Mouse (Mus musculus) kidney, postnatal 0 days (tissue): ENCODE results near the gene Ifi35. TPM values are rescaled to one million over a fixed set of nuclear protein-coding genes. Genes with fewer than 3 reads are reported as not detected.
"Not testable (repeated sequence)": the region's sequence is repeated elsewhere in the genome, so short reads cannot be mapped to it uniquely, and the experiment has no call there.

Experiments
- ATAC-seq: fragments of 200-750 bp; cut with Nextera tagmentation; replicated peaks from 2 replicates; pipeline ENCODE4 v1.8.0; 2017; ENCODE audit warnings: low read depth, moderate number of reproducible peaks, moderate TSS enrichment, moderate library complexity; ENCODE audit not compliant: low FRiP score
- DNase-seq: peaks from one replicate; pipeline ENCODE4 v3.0.0-alpha.2; 2016; ENCODE audit warnings: low spot score
- H3K27ac ChIP-seq: fragments of 300-500 bp; sonication (generic); 2 replicates; pipeline ENCODE4 v1.5.1; 2014; ENCODE audit warnings: mild to moderate bottlenecking
- H3K27me3 ChIP-seq: fragments of 300-500 bp; sonication (generic); 2 replicates; pipeline ENCODE4 v1.6.1; 2014; ENCODE audit warnings: low read length, mixed read lengths; ENCODE audit not compliant: insufficient read depth
- H3K36me3 ChIP-seq: fragments of 300-500 bp; sonication (generic); 2 replicates; pipeline ENCODE4 v1.6.1; 2014; ENCODE audit warnings: low read length, mixed read lengths; ENCODE audit not compliant: insufficient read depth
- H3K4me1 ChIP-seq: fragments of 300-500 bp; sonication (generic); replicated peaks from 2 replicates; pipeline ENCODE4 v1.6.1; 2014; ENCODE audit warnings: antibody characterized with exemption, low read length, mixed read lengths; ENCODE audit not compliant: insufficient read depth
- H3K4me2 ChIP-seq: fragments of 300-500 bp; sonication (generic); 2 replicates; pipeline ENCODE4 v1.6.1; 2014; ENCODE audit warnings: mild to moderate bottlenecking, low read length, moderate library complexity, mixed read lengths
- H3K4me3 ChIP-seq: fragments of 300-500 bp; sonication (generic); replicated peaks from 2 replicates; pipeline ENCODE4 v1.5.1; 2014; ENCODE audit warnings: low read depth, low read length
- H3K9ac ChIP-seq: fragments of 300-500 bp; sonication (generic); 2 replicates; pipeline ENCODE4 v1.6.1; 2014; ENCODE audit warnings: low read depth, low read length
- H3K9me3 ChIP-seq: fragments of 300-500 bp; sonication (generic); replicated peaks from 2 replicates; pipeline ENCODE4 v1.6.1; 2016; ENCODE audit warnings: low read length, inconsistent platforms, mixed read lengths
- CTCF ChIP-seq: IDR thresholded peaks from 2 replicates; pipeline ENCODE4 v1.5.1; 2016; ENCODE audit warnings: antibody characterized with exemption, low read depth, mild to moderate bottlenecking, moderate library complexity
- WGBS: fragments of 180-500 bp; shearing (Covaris S2); extraction: QIAGEN DNeasy Blood & Tissue Kit; methylation state at CpG from one replicate; pipeline ENCODE4 v1.1.7; 2014; 5-methylcytosine and 5-hydroxymethylcytosine counted together
- polyA plus RNA-seq: library from polyadenylated mRNA; unstranded; fragments of >200 nt; fragmentation: Nextera tagmentation; extraction: Ambion mirVana; gene quantifications from 2 replicates; pipeline ENCODE4 v1.2.1, GENCODE M21; 2015

Ifi35 gene
- polyA plus RNA-seq, 1 experiment from 2014 or later, result 30.8 TPM

- H3K27ac ChIP-seq, result no peak overlapping the region
- no peak for TF ChIP-seq CTCF
- H3K4me3 ChIP-seq, result no peak overlapping the region
- ATAC-seq (no peak), DNase-seq (no peak)
- H3K9me3 ChIP-seq, result no peaks in the 10 kb centered on the region
- no peaks in the 10 kb centered on the region for H3K36me3 ChIP-seq
- H3K4me1 ChIP-seq, result peaks cover 5% of the 10 kb centered on the region; the same call in 1 of the 2 replicates
- no peak overlapping the region for H3K4me2 ChIP-seq
- H3K9ac ChIP-seq, result no peak overlapping the region
- WGBS, result 49% methylated on average over 7 of the region's 7 CpGs
- no peaks in the 10 kb centered on the region for H3K27me3 ChIP-seq
Measured at GRCm38 (mm10) chr11:101470206-101470605, 22.0 kb downstream of the Ifi35 start.

DNA sequence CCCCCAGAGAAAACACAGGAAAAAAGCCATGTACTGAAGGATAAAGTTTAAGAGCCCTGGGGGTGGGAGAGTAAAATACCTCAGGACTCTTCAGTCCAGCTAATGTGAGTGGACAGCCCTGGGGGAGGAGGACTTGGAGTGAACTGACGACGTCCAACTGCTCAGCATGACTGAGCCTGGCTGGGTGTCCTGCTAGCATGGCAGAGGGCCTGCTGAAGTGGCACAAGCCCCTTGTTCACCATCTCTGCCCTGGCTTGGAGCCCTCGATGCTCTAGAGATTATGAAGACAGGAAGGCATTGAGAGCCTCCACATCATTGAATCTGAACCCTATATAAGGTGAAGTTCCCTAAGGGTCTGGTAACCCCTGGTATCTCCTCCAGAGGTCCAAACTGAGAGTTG lies 23.7 kb downstream of the Ifi35 start:
- H3K27ac ChIP-seq, result no peak overlapping the region
- DNase-seq (no peak), ATAC-seq (no peak)
- H3K9me3 ChIP-seq, result no peaks in the 10 kb centered on the region
- no peaks in the 10 kb centered on the region for H3K27me3 ChIP-seq
- no peak for TF ChIP-seq CTCF
- WGBS, result 24% methylated on average over 3 of the region's 3 CpGs
- H3K4me3 ChIP-seq, result no peak overlapping the region
- H3K9ac ChIP-seq, result no peak overlapping the region
- H3K36me3 ChIP-seq, result no peaks in the 10 kb centered on the region
- no peak overlapping the region for H3K4me2 ChIP-seq
- H3K4me1 ChIP-seq, result no peaks in the 10 kb centered on the region

DNA sequence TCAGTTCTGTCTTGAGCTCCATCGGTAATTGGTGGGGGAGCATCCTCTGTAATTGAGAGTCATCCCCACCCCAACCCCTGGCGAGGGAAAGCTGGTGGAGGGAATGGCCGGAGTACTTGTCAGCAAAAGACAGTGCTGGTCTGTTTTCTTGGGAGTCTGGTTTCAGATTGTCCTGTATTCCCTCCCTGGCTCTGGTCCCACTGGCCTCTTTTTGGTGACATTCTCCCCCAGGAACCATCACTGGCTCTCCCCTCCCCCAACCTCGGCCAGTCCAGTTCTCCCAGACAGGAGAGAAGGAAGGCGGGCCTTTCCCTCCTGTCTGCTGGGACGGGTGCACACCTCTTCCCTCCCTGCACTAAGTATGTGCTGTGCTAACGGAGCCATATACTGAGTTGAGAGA lies 24.1 kb downstream of the Ifi35 start:
- H3K27ac ChIP-seq, result no peak overlapping the region
- WGBS, result 30% methylated on average over 7 of the region's 7 CpGs
- no peak overlapping the region for H3K4me3 ChIP-seq
- peak; percentile 33 for DNase-seq
- TF ChIP-seq CTCF, result no peak
- no peaks in the 10 kb centered on the region for H3K27me3 ChIP-seq
- H3K9ac ChIP-seq, result no peak overlapping the region
- no peak for ATAC-seq
- H3K4me2 ChIP-seq, result no peak overlapping the region
- no peaks in the 10 kb centered on the region for H3K9me3 ChIP-seq
- no peaks in the 10 kb centered on the region for H3K36me3 ChIP-seq
- H3K4me1 ChIP-seq, result no peaks in the 10 kb centered on the region

DNA sequence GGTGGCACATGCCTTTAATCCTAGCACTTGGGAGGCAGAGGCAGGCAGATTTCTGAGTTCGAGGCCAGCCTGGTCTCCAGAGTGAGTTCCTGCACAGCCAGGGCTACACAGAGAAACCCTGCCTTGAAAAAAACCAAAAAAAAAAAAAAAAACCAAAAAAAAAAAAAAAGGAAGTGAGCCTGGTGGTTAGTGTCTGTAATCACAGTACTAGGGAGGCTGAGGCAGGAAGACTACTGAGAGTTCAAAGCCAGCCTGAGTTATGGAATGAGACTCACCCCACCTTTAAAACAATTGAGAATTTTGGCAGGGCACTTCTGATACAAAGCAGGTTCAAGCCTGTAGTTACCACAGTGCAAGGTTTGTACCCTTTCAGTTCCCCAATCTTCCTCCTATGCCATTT lies 25.5 kb downstream of the Ifi35 start:
- 82% methylated on average over 1 of the region's 1 CpGs for WGBS
- H3K9ac ChIP-seq, H3K27ac ChIP-seq, H3K4me1 ChIP-seq, DNase-seq, H3K9me3 ChIP-seq, H3K27me3 ChIP-seq, H3K4me3 ChIP-seq, ATAC-seq, H3K4me2 ChIP-seq, H3K36me3 ChIP-seq: not testable (repeated sequence)

- H3K9ac ChIP-seq, result no peak overlapping the region
- H3K27me3 ChIP-seq, result no peaks in the 10 kb centered on the region
- H3K4me1 ChIP-seq, result no peaks in the 10 kb centered on the region; the same call in 1 of the 2 replicates
- no peak overlapping the region for H3K4me3 ChIP-seq
- ATAC-seq, result no peak
- no peak overlapping the region for H3K27ac ChIP-seq
- WGBS, result 75% methylated on average over 5 of the region's 5 CpGs
- H3K4me2 ChIP-seq, result no peak overlapping the region
- no peak for TF ChIP-seq CTCF
- no peaks in the 10 kb centered on the region for H3K9me3 ChIP-seq
- no peak for DNase-seq
- H3K36me3 ChIP-seq, result no peaks in the 10 kb centered on the region
Measured at GRCm38 (mm10) chr11:101474298-101474697, 26.1 kb downstream of the Ifi35 start.

DNA sequence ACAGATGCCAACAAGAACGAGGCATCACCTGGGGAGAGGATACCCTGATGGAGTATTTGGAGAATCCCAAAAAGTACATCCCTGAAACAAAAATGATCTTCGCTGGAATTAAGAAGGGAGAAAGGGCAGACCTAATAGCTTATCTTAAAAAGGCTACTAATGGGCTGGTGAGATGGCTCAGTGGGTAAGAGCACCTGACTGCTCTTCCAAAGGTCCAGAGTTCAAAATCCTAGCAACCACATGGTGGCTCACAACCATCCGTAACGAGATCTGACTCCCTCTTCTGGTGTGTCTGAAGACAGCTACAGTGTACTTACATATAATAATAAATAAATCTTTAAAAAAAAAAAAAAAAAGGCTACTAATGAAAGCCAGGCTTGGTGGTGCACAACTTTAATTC lies 28.2 kb downstream of the Ifi35 start:
- not testable (repeated sequence) for H3K4me2 ChIP-seq, H3K4me1 ChIP-seq, H3K9ac ChIP-seq, DNase-seq, H3K9me3 ChIP-seq, ATAC-seq, H3K27ac ChIP-seq, H3K4me3 ChIP-seq, H3K36me3 ChIP-seq, H3K27me3 ChIP-seq
- 82% methylated on average over 4 of the region's 4 CpGs for WGBS

GRCm38 (mm10) chr11:101477194-101477551 lies 29.0 kb downstream of the Ifi35 start:
- no peak overlapping the region for H3K27ac ChIP-seq
- no peak overlapping the region for H3K9ac ChIP-seq
- H3K4me2 ChIP-seq, result no peak overlapping the region
- 38% methylated on average over 4 of the region's 4 CpGs for whole genome bisulfite sequencing
- H3K4me1 ChIP-seq, result no peaks in the 10 kb centered on the region; the same call in 1 of the 2 replicates
- H3K36me3 ChIP-seq, result no peaks in the 10 kb centered on the region
- no peak for TF ChIP-seq CTCF
- ATAC-seq, result no peak
- H3K4me3 ChIP-seq, result no peak overlapping the region
- no peak for DNase-seq
- no peaks in the 10 kb centered on the region for H3K9me3 ChIP-seq
- H3K27me3 ChIP-seq, result no peaks in the 10 kb centered on the region
